Mouse (Mus musculus): ENCODE measurements at regions not wholly inside any gene's neighbourhood (a gene's known extent, or its start where the extent isn't known, plus 50 kb on each side); places are given as distances from the start of the nearest gene placed in this dataset.

DNA sequence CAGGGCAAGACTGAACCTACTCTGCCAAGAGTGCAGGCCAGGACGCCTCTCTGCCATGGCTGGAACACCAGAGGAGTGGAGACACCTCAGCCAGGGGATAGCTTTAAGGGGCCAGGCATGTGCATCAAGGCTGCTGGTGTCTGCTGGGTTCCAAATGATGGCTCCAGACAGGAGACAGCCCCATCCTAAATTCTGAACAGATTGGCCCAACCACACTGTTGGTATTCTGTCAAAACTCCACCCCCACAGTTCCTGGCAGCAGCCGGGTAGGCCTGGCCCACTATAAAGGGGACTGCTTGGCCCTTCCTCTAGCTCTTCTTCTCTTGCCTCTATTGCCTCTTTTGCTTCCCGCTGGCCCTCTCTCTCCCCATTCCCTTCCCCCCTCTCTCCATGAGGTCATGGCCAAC is 60.3 kb upstream of the Foxk1 start:
- TF ChIP-seq CTCF (IDR thresholded peaks at IDR 0.05; ENCODE audit: borderline replicate concordance, insufficient read depth, low read depth, low read length) (no peak), POLR2A (IDR thresholded peaks at IDR 0.05; ENCODE audit: borderline replicate concordance, insufficient read depth, low read length) (no peak)

Data from cerebellum, adult 2 months (tissue).